Mouse (Mus musculus): ENCODE measurements around the gene Bhmt. TPM values are rescaled to one million over a fixed set of nuclear protein-coding genes. Genes with fewer than 3 reads are reported as not detected.
A peak's percentile ranks its signal among the peaks of the same experiment; 100 is the strongest.

The Bhmt gene
- 20.3 and 26.4 TPM in 2 replicates for polyA plus RNA-seq (2012; rRNA removed)

- no peak for TF ChIP-seq POLR2A (IDR thresholded peaks at IDR 0.05; ENCODE audit: low read depth, low read length)
- TF ChIP-seq CTCF (conservative IDR thresholded peaks at IDR 0.05; ENCODE audit: insufficient read depth, insufficient read length, low read depth, low read length) = no peak
- Histone ChIP-seq H3K27ac (ENCODE audit: insufficient read depth, low read depth, low read length) (0 out of 2 replicates have a peak within 1 kb of the TSS, but pooled peaks have one; percentile 46), H3K36me3 (ENCODE audit: control insufficient read depth, insufficient read depth, low read length) (no peaks in the 10 kb centered on the region), H3K4me3 (ENCODE audit: insufficient read depth, low read depth, low read length) (no peak within 1 kb of the TSS), H3K27me3 (replicated peaks; ENCODE audit: control insufficient read depth, insufficient read depth, low read length) (no peaks in the 10 kb centered on the region), H3K4me1 (ENCODE audit: control insufficient read depth, insufficient read depth, low read length) (peaks cover 10% of the 10 kb centered on the region; the same call in 1 of the 2 replicates)
- DNase-seq = peak; percentile 68
- WGBS = 55% methylated on average over 19 of the region's 19 CpGs
Measured at GRCm38 (mm10) chr13:93637282-93638245, at the start of gene Bhmt. Bhmt (minus strand) TSS chr13:93637961.

GRCm38 (mm10) chr13:93687321-93687720, 49.6 kb upstream of the Bhmt start:
- Histone ChIP-seq H3K27me3 (replicated peaks; ENCODE audit: control insufficient read depth, insufficient read depth, low read length) (no peaks in the 10 kb centered on the region), H3K4me3 (ENCODE audit: insufficient read depth, low read depth, low read length) (no peak overlapping the region), H3K4me1 (ENCODE audit: control insufficient read depth, insufficient read depth, low read length) (no peaks in the 10 kb centered on the region), H3K27ac (ENCODE audit: insufficient read depth, low read depth, low read length) (no peak overlapping the region), H3K36me3 (ENCODE audit: control insufficient read depth, insufficient read depth, low read length) (no peaks in the 10 kb centered on the region)
- no peak for DNase-seq
- TF ChIP-seq POLR2A (IDR thresholded peaks at IDR 0.05; ENCODE audit: low read depth, low read length) = no peak
- no peak for TF ChIP-seq CTCF (conservative IDR thresholded peaks at IDR 0.05; ENCODE audit: insufficient read depth, insufficient read length, low read depth, low read length)
- WGBS = 30% methylated on average over 5 of the region's 5 CpGs

GRCm38 (mm10) chr13:93685226-93685625, 47.5 kb upstream of the Bhmt start:
- no peak overlapping the region for H3K27ac ChIP-seq (ENCODE audit: insufficient read depth, low read depth, low read length)
- no peaks in the 10 kb centered on the region for H3K36me3 ChIP-seq (ENCODE audit: control insufficient read depth, insufficient read depth, low read length)
- H3K4me1 ChIP-seq (ENCODE audit: control insufficient read depth, insufficient read depth, low read length) = no peaks in the 10 kb centered on the region
- no peak for DNase-seq
- no peak overlapping the region for H3K4me3 ChIP-seq (ENCODE audit: insufficient read depth, low read depth, low read length)
- no peaks in the 10 kb centered on the region for H3K27me3 ChIP-seq (replicated peaks; ENCODE audit: control insufficient read depth, insufficient read depth, low read length)
- WGBS = 88% methylated on average over 4 of the region's 4 CpGs
- TF ChIP-seq POLR2A (IDR thresholded peaks at IDR 0.05; ENCODE audit: low read depth, low read length) (no peak), CTCF (conservative IDR thresholded peaks at IDR 0.05; ENCODE audit: insufficient read depth, insufficient read length, low read depth, low read length) (no peak)

GRCm38 (mm10) chr13:93683336-93683735, 45.6 kb upstream of the Bhmt start:
- no peak for DNase-seq
- no peaks in the 10 kb centered on the region for H3K36me3 ChIP-seq (ENCODE audit: control insufficient read depth, insufficient read depth, low read length)
- TF ChIP-seq CTCF (conservative IDR thresholded peaks at IDR 0.05; ENCODE audit: insufficient read depth, insufficient read length, low read depth, low read length) = no peak
- H3K27ac ChIP-seq (ENCODE audit: insufficient read depth, low read depth, low read length) = no peak overlapping the region
- no peak overlapping the region for H3K4me3 ChIP-seq (ENCODE audit: insufficient read depth, low read depth, low read length)
- H3K4me1 ChIP-seq (ENCODE audit: control insufficient read depth, insufficient read depth, low read length) = no peaks in the 10 kb centered on the region
- no peaks in the 10 kb centered on the region for H3K27me3 ChIP-seq (replicated peaks; ENCODE audit: control insufficient read depth, insufficient read depth, low read length)

- WGBS = 76% methylated on average over 9 of the region's 9 CpGs
- TF ChIP-seq POLR2A (IDR thresholded peaks at IDR 0.05; ENCODE audit: low read depth, low read length) (no peak), CTCF (conservative IDR thresholded peaks at IDR 0.05; ENCODE audit: insufficient read depth, insufficient read length, low read depth, low read length) (no peak)
- no peak overlapping the region for H3K27ac ChIP-seq (ENCODE audit: insufficient read depth, low read depth, low read length)
- no peaks in the 10 kb centered on the region for H3K36me3 ChIP-seq (ENCODE audit: control insufficient read depth, insufficient read depth, low read length)
- peaks cover 3% of the 10 kb centered on the region; the same call in 1 of the 2 replicates for H3K4me1 ChIP-seq (ENCODE audit: control insufficient read depth, insufficient read depth, low read length)
- H3K4me3 ChIP-seq (ENCODE audit: insufficient read depth, low read depth, low read length) = no peak overlapping the region
- DNase-seq = no peak
- no peaks in the 10 kb centered on the region for H3K27me3 ChIP-seq (replicated peaks; ENCODE audit: control insufficient read depth, insufficient read depth, low read length)
Measured at GRCm38 (mm10) chr13:93676864-93677263, 39.1 kb upstream of the Bhmt start.

- WGBS = 12% methylated on average over 31 of the region's 31 CpGs
- H3K4me1 ChIP-seq (ENCODE audit: control insufficient read depth, insufficient read depth, low read length) = peaks cover 5% of the 10 kb centered on the region; the same call in 1 of the 2 replicates
- H3K36me3 ChIP-seq (ENCODE audit: control insufficient read depth, insufficient read depth, low read length) = no peaks in the 10 kb centered on the region
- DNase-seq = peak; percentile 68
- peak within 1 kb of the TSS; percentile 36 for H3K4me3 ChIP-seq (ENCODE audit: insufficient read depth, low read depth, low read length)
- TF ChIP-seq CTCF (conservative IDR thresholded peaks at IDR 0.05; ENCODE audit: insufficient read depth, insufficient read length, low read depth, low read length) (no peak), POLR2A (IDR thresholded peaks at IDR 0.05; ENCODE audit: low read depth, low read length) (no peak)
- no peaks in the 10 kb centered on the region for H3K27me3 ChIP-seq (replicated peaks; ENCODE audit: control insufficient read depth, insufficient read depth, low read length)
- H3K27ac ChIP-seq (ENCODE audit: insufficient read depth, low read depth, low read length) = peak within 1 kb of the TSS; percentile 14
Measured at GRCm38 (mm10) chr13:93674131-93674561, 36.4 kb upstream of the Bhmt start, which contains the start of the genes Bhmt2 and Dmgdh. Bhmt2 (minus strand) TSS chr13:93674302. Dmgdh (plus strand) TSS chr13:93674433.

- peaks cover 5% of the 10 kb centered on the region; the same call in 1 of the 2 replicates for H3K4me1 ChIP-seq (ENCODE audit: control insufficient read depth, insufficient read depth, low read length)
- peak overlapping the region; percentile 14; the same call in 1 of the 2 replicates for H3K27ac ChIP-seq (ENCODE audit: insufficient read depth, low read depth, low read length)
- H3K27me3 ChIP-seq (replicated peaks; ENCODE audit: control insufficient read depth, insufficient read depth, low read length) = no peaks in the 10 kb centered on the region
- TF ChIP-seq POLR2A (IDR thresholded peaks at IDR 0.05; ENCODE audit: low read depth, low read length) = no peak
- no peak for TF ChIP-seq CTCF (conservative IDR thresholded peaks at IDR 0.05; ENCODE audit: insufficient read depth, insufficient read length, low read depth, low read length)
- H3K36me3 ChIP-seq (ENCODE audit: control insufficient read depth, insufficient read depth, low read length) = no peaks in the 10 kb centered on the region
- H3K4me3 ChIP-seq (ENCODE audit: insufficient read depth, low read depth, low read length) = peak overlapping the region; percentile 36
- 45% methylated on average over 2 of the region's 2 CpGs for WGBS
- peak; percentile 58 for DNase-seq
Measured at GRCm38 (mm10) chr13:93673296-93673695, 35.5 kb upstream of the Bhmt start.
